ENCODE assay signal across 9 mouse cellular contexts in genomic region chr2:74704393-74704998, GRCm38 (mm10). TPM values are rescaled to one million over a fixed set of nuclear protein-coding genes. Genes with fewer than 3 reads are reported as not detected.
A peak's percentile ranks its signal among the peaks of the same experiment; 100 is the strongest.
DNase-seq lines count a peak whose midpoint lies in the region; ATAC-seq lines count a peak whose summit lies in the region.
"Had no signal": no experiment of that assay in that cellular context is flagged by ENCODE, and none has a peak within 500 bp of the region (broad histone marks: within the 10 kb centered on the region; RNA-seq: fewer than 3 reads in every experiment).

Gene Hoxd8, plus strand, starts transcription at chr2:74704615.

- H3K36me3 ChIP-seq in forebrain, embryonic 11.5 days (ENCODE audit: control insufficient read depth, insufficient read depth, low read length): no peaks in the 10 kb centered on the region
- no peaks in the 10 kb centered on the region for H3K36me3 ChIP-seq in intestine, embryonic 14.5 days (ENCODE audit: control insufficient read depth, insufficient read depth, low read length)
- no peaks in the 10 kb centered on the region for H3K36me3 ChIP-seq in liver, embryonic 16.5 days (ENCODE audit: control insufficient read depth, insufficient read depth)

- H3K27me3 ChIP-seq in forebrain, embryonic 11.5 days (ENCODE audit: control insufficient read depth, insufficient read depth, low read length): peaks cover 96% of the 10 kb centered on the region
- H3K27me3 ChIP-seq in intestine, embryonic 14.5 days (replicated peaks; ENCODE audit: control insufficient read depth, insufficient read depth, low read length): peaks cover 94% of the 10 kb centered on the region
- peaks cover 95% of the 10 kb centered on the region for H3K27me3 ChIP-seq in liver, embryonic 16.5 days (ENCODE audit: control insufficient read depth, insufficient read depth, low read depth, low read length)

- 0 out of 2 replicates have a peak, but pooled peaks have one; percentile 33 for ATAC-seq in forebrain, embryonic 11.5 days (replicated peaks; ENCODE audit: low FRiP score)
- ATAC-seq in intestine, embryonic 14.5 days (replicated peaks; ENCODE audit: low FRiP score, low TSS enrichment, low read depth): peak; percentile 17; the same call in 1 of the 2 replicates
- ATAC-seq in liver, embryonic 16.5 days (ENCODE audit: low read depth): no peak
- ATAC-seq in megakaryocyte-erythroid progenitor cell, adult 5-6 weeks (replicated peaks; ENCODE audit: low FRiP score, low TSS enrichment, poor library complexity, severe bottlenecking): no peak
- ATAC-seq in granulocyte monocyte progenitor cell, adult 5-6 weeks (replicated peaks; ENCODE audit: poor library complexity, severe bottlenecking): no peak

- no peak within 1 kb of the TSS for H3K27ac ChIP-seq in forebrain, embryonic 11.5 days (ENCODE audit: low read depth, low read length)
- H3K27ac ChIP-seq in intestine, embryonic 14.5 days (ENCODE audit: low read depth): peak within 1 kb of the TSS; percentile 82
- H3K27ac ChIP-seq in liver, embryonic 16.5 days (ENCODE audit: low read length): no peak within 1 kb of the TSS

- 1% methylated on average over 37 of the region's 52 CpGs for WGBS in forebrain, embryonic 11.5 days
- WGBS in intestine, embryonic 14.5 days: 1% methylated on average over 38 of the region's 52 CpGs
- 3% methylated on average over 37 of the region's 52 CpGs for WGBS in liver, embryonic 16.5 days (ENCODE audit: insufficient replicate concordance)

- H3K4me3 ChIP-seq in forebrain, embryonic 11.5 days (ENCODE audit: low read depth, low read length): peak within 1 kb of the TSS; percentile 27
- peak within 1 kb of the TSS; percentile 52 for H3K4me3 ChIP-seq in intestine, embryonic 14.5 days (ENCODE audit: low read depth, low read length)
- H3K4me3 ChIP-seq in liver, embryonic 16.5 days (ENCODE audit: low read depth, low read length): peak within 1 kb of the TSS; percentile 46
- H3K4me3 ChIP-seq: myocyte had no signal

- peak; percentile 72 for DNase-seq in ovary, adult 18-20 months (ENCODE audit: low spot score)
- no peak for DNase-seq in ovary, postnatal 10 days (ENCODE audit: low spot score)
- peak; percentile 74 for DNase-seq in forebrain, embryonic 11.5 days (ENCODE audit: low spot score)
- DNase-seq in intestine, embryonic 14.5 days (ENCODE audit: low spot score): peak; percentile 86
- DNase-seq in urinary bladder, adult 18-20 months (ENCODE audit: low spot score in 2 of 2): peak; percentile 63 to 85

- peak within 1 kb of the TSS; percentile 6; the same call in 1 of the 2 replicates for H3K9ac ChIP-seq in forebrain, embryonic 11.5 days (ENCODE audit: low read length)
- H3K9ac ChIP-seq in intestine, embryonic 14.5 days (ENCODE audit: low read length): peak within 1 kb of the TSS; percentile 72
- H3K9ac ChIP-seq in liver, embryonic 16.5 days (ENCODE audit: low read depth, low read length): no peak within 1 kb of the TSS

- no peaks in the 10 kb centered on the region for H3K9me3 ChIP-seq in forebrain, embryonic 11.5 days (ENCODE audit: control insufficient read depth, low read length)
- no peaks in the 10 kb centered on the region for H3K9me3 ChIP-seq in intestine, embryonic 14.5 days (ENCODE audit: control insufficient read depth, low read length)
- no peaks in the 10 kb centered on the region for H3K9me3 ChIP-seq in liver, embryonic 16.5 days (replicated peaks; ENCODE audit: control insufficient read depth, low read length)

- H3K4me1 ChIP-seq in forebrain, embryonic 11.5 days (replicated peaks; ENCODE audit: control insufficient read depth, insufficient read depth, low read length): peaks cover 6% of the 10 kb centered on the region
- H3K4me1 ChIP-seq in intestine, embryonic 14.5 days (replicated peaks; ENCODE audit: control insufficient read depth, insufficient read depth, low read length): no peaks in the 10 kb centered on the region
- peaks cover 2% of the 10 kb centered on the region; the same call in 1 of the 2 replicates for H3K4me1 ChIP-seq in liver, embryonic 16.5 days (ENCODE audit: control insufficient read depth, low read depth, low read length)

- peak within 1 kb of the TSS; percentile 48 for H3K4me2 ChIP-seq in forebrain, embryonic 11.5 days (ENCODE audit: low read depth, low read length, severe bottlenecking)
- H3K4me2 ChIP-seq in intestine, embryonic 14.5 days (ENCODE audit: low read length): peak within 1 kb of the TSS; percentile 64
- peak within 1 kb of the TSS; percentile 53 for H3K4me2 ChIP-seq in liver, embryonic 16.5 days (ENCODE audit: low read depth, low read length)

RNA-seq across cellular contexts. Expression of gene Hoxd8, which starts in this region (rescaled TPM):
- polyA plus RNA-seq in forebrain, embryonic 11.5 days (2014; fragmentation: Nextera tagmentation; extraction: Ambion mirVana): not detected in 2 replicates
- polyA plus RNA-seq in intestine, embryonic 14.5 days (2014; fragmentation: Nextera tagmentation; extraction: Ambion mirVana): 6.1 and 8.4 TPM in 2 replicates
- 0.04 and 0.05 TPM in 2 replicates for polyA plus RNA-seq in liver, embryonic 16.5 days (2015; fragmentation: Nextera tagmentation; extraction: Ambion mirVana)
- total RNA-seq in megakaryocyte-erythroid progenitor cell, adult 5-6 weeks (2014; fragmentation: Nextera tagmentation): not detected in 2 replicates
- total RNA-seq in megakaryocyte-erythroid progenitor cell, adult 5-6 weeks (2017): not detected in 2 replicates
- not detected in 2 replicates for total RNA-seq in granulocyte monocyte progenitor cell, adult 5-6 weeks (2014; fragmentation: Nextera tagmentation)
- total RNA-seq in granulocyte monocyte progenitor cell, adult 5-6 weeks (2017): not detected in 2 replicates
- polyA plus RNA-seq: myocyte had no signal

Comparison
In these comparisons a context has a peak if more than half of its experiments do, and no peak if none do; other contexts are left out.
1. Peak in DNase-seq, ATAC-seq, H3K4me3 ChIP-seq, H3K9ac ChIP-seq and H3K4me2 ChIP-seq in forebrain, embryonic 11.5 days; RNA of the gene not detected or under 1 TPM.